Mouse (Mus musculus) lung, embryonic 15.5 days (tissue): ENCODE data around the gene Tlcd1. TPM values are rescaled to one million over a fixed set of nuclear protein-coding genes. Genes with fewer than 3 reads are reported as not detected.
"Not testable (repeated sequence)": the region's sequence is repeated elsewhere in the genome, so short reads cannot be mapped to it uniquely, and the experiment has no call there.

Source experiments
- ATAC-seq: fragments of 200-750 bp; cut with Nextera tagmentation; 2 replicates; pipeline ENCODE4 v1.8.0; 2017; ENCODE audit warnings: moderate number of reproducible peaks, borderline replicate concordance; ENCODE audit not compliant: low FRiP score, low TSS enrichment; ENCODE audit errors: extremely low read depth
- H3K27ac ChIP-seq: fragments of 300-500 bp; sonication (generic); 2 replicates; pipeline ENCODE4 v1.5.1; 2015; ENCODE audit warnings: moderate library complexity, mild to moderate bottlenecking, inconsistent platforms
- H3K27me3 ChIP-seq: fragments of 300-500 bp; sonication (generic); 2 replicates; pipeline ENCODE4 v1.6.1; 2015; ENCODE audit warnings: inconsistent platforms
- H3K36me3 ChIP-seq: fragments of 300-500 bp; sonication (generic); 2 replicates; pipeline ENCODE4 v1.6.1; 2015; ENCODE audit warnings: inconsistent platforms
- H3K4me1 ChIP-seq: fragments of 300-500 bp; sonication (generic); 2 replicates; pipeline ENCODE4 v1.6.1; 2015; ENCODE audit warnings: inconsistent platforms
- H3K4me2 ChIP-seq: fragments of 300-500 bp; sonication (generic); 2 replicates; pipeline ENCODE4 v1.6.1; 2015; ENCODE audit warnings: inconsistent platforms, mild to moderate bottlenecking, moderate library complexity
- H3K4me3 ChIP-seq: fragments of 300-500 bp; sonication (generic); 2 replicates; pipeline ENCODE4 v1.5.1; 2015; ENCODE audit warnings: mild to moderate bottlenecking, inconsistent platforms
- H3K9ac ChIP-seq: fragments of 300-500 bp; sonication (generic); 2 replicates; pipeline ENCODE4 v1.6.1; 2015; ENCODE audit warnings: inconsistent platforms
- H3K9me3 ChIP-seq: fragments of 300-500 bp; sonication (generic); 2 replicates; pipeline ENCODE4 v1.6.1; 2016; ENCODE audit warnings: inconsistent platforms
- WGBS: fragments of 180-500 bp; shearing (Covaris S2); methylation state at CpG from one replicate; pipeline ENCODE4 v1.1.7; 2015; 5-methylcytosine and 5-hydroxymethylcytosine counted together
- polyA plus RNA-seq: library from polyadenylated mRNA; unstranded; fragments of >200 nt; fragmentation: Nextera tagmentation; extraction: Ambion mirVana; gene quantifications from 2 replicates; pipeline ENCODE4 v1.2.1, GENCODE M21; 2015

The Tlcd1 gene
- polyA plus RNA-seq, 1 experiment from 2014 or later, result 22.9 TPM

DNA sequence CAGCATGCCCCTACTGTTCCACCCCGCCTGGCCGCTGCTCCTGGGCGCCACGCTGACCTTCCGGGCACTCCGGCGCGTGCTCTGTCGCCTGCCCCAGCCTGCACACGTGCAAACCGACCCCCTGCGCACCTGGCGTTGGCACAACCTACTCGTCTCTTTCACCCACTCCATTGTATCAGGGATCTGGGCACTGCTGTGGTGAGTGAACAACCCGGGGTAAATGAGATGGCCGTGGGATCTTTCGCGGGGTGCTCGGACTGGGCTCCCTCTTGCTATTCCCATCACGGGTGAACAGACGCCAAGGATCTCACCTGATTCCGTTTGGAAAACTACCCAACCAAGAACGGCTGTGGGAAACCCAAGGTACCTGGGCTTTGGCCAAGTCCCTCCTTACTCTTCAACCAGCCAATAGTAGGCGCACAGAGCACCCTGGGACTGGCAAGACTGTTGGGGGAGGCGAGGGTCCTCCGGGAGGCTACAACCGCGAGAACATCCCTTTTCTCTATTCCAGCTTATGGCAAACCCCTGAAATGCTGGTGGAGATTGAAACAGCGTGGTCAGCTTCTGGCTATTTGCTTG, 2.4 kb downstream of the Tlcd1 start:
- peaks cover 30% of the 10 kb centered on the region for H3K36me3 ChIP-seq
- peak overlapping the region; percentile 61 for H3K4me3 ChIP-seq
- peak overlapping the region; percentile 97 for H3K4me2 ChIP-seq
- H3K4me1 ChIP-seq, result peaks cover 63% of the 10 kb centered on the region
- H3K27ac ChIP-seq, result peak overlapping the region; percentile 99
- no peaks in the 10 kb centered on the region for H3K27me3 ChIP-seq
- WGBS, result under 1% methylated on average over 29 of the region's 29 CpGs
- peak overlapping the region; percentile 63 for H3K9ac ChIP-seq
- no peak for ATAC-seq
- H3K9me3 ChIP-seq, result no peaks in the 10 kb centered on the region

- 24% methylated on average over 8 of the region's 8 CpGs for WGBS
- H3K27me3 ChIP-seq, result no peaks in the 10 kb centered on the region
- no peaks in the 10 kb centered on the region for H3K9me3 ChIP-seq
- peak overlapping the region; percentile 63 for H3K9ac ChIP-seq
- H3K27ac ChIP-seq, result peak overlapping the region; percentile 99; the same call in 1 of the 2 replicates
- peaks cover 67% of the 10 kb centered on the region for H3K4me1 ChIP-seq
- peak overlapping the region; percentile 97 for H3K4me2 ChIP-seq
- peaks cover 30% of the 10 kb centered on the region for H3K36me3 ChIP-seq
- H3K4me3 ChIP-seq, result peak overlapping the region; percentile 61
- ATAC-seq, result no peak
These were observed 3.0 kb downstream of the Tlcd1 start for GRCm38 (mm10) chr11:78179438-78179999.

DNA sequence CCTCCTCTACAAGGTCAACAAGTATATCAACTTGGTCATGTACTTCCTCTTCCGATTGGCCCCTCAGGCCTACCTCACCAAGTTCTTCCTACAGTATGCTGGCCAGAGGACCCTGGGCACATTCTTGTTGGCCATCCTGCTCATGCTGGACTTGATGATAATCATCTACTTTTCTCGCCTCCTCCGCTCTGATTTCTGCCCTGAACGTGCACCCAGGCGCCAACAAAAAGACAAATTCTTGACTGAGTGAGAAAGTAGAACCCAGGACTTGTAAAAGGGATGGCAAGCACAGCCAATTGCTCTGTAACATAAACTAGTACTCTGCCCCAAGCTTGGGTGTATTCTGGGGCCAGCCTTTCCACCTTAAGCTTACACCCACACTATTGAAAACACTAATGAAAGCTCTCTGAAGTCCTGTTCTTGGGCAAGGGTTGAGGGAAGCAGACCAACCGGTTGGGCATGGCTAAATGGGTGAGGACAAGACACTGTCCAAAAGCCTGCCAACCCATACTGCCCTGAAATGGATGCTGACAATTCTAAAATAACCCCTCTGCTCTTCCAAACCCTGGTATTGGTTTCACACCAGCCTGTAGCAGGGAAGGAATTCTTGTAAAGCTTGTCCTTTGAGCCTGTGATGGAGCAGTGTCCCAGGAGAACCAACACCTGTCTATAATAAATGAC, 3.7 kb downstream of the Tlcd1 start:
- no peak overlapping the region for H3K27ac ChIP-seq
- H3K9me3 ChIP-seq, result no peaks in the 10 kb centered on the region
- peak overlapping the region; percentile 4; the same call in 1 of the 2 replicates for H3K9ac ChIP-seq

DNA sequence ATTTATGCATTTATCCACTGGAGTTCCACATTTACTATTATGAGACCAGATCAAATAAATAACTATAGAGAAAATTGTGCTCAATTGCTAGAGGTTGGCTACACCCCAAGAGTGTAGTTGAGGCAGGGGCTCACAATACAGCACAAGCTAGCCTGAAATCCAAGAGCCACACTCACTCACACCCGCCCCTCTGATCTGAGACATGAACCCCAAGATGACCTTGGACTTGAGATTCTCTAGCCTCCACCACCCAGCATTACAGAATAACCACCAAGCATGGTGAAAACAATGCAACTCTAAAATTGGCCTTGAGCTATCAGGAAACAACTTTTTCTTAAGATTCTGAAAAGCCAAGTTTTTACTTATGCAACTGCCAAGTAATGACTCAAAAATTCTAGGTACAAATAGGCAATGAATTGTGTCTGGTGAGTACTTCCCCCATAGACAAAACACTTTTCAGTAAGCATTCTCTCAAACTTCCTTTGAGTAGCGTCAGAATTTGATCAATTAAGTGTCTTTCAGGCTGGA, 5.4 kb downstream of the Tlcd1 start:
- Histone ChIP-seq H3K9me3 (no peaks in the 10 kb centered on the region), H3K4me2 (peak overlapping the region; percentile 67), H3K27me3 (no peaks in the 10 kb centered on the region), H3K4me3 (peak overlapping the region; percentile 85), H3K4me1 (peaks cover 58% of the 10 kb centered on the region), H3K36me3 (peaks cover 30% of the 10 kb centered on the region), H3K27ac (no peak overlapping the region), H3K9ac (peak overlapping the region; percentile 98)
- WGBS, result 41% methylated on average over 2 of the region's 2 CpGs
- no peak for ATAC-seq

More for the DNA sequence above, 3.7 kb downstream of the Tlcd1 start:
- Histone ChIP-seq H3K4me3 (peak overlapping the region; percentile 61; the same call in 1 of the 2 replicates), H3K4me1 (peaks cover 61% of the 10 kb centered on the region), H3K36me3 (peaks cover 30% of the 10 kb centered on the region), H3K4me2 (peak overlapping the region; percentile 97; the same call in 1 of the 2 replicates), H3K27me3 (no peaks in the 10 kb centered on the region)
- ATAC-seq, result no peak
- WGBS, result 55% methylated on average over 6 of the region's 6 CpGs

DNA sequence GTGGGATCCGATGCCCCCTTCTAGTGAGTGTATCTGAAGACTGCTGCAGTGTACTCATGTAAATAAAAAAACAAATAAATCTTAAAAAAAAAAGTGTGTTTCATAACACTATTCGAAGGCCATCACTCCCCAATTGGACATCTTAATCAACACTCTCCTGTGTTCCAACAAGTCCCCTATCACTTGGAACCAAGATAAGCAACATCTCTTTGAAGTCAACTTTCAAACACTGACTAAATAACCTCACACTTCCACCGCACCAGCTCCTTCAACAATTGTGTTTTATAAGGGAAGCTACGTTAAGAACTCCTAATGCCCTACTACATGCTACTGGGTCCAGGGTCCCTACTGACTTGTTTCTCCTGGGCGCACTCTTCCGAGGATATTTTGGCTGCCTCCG, 5.9 kb downstream of the Tlcd1 start:
- Histone ChIP-seq H3K27ac (no peak overlapping the region), H3K9me3 (no peaks in the 10 kb centered on the region), H3K36me3 (peaks cover 30% of the 10 kb centered on the region), H3K4me3 (peak overlapping the region; percentile 85), H3K9ac (peak overlapping the region; percentile 98), H3K27me3 (no peaks in the 10 kb centered on the region), H3K4me1 (peaks cover 58% of the 10 kb centered on the region), H3K4me2 (peak overlapping the region; percentile 67)
- ATAC-seq, result no peak
- 1% methylated on average over 7 of the region's 7 CpGs for WGBS

- no peaks in the 10 kb centered on the region for H3K9me3 ChIP-seq
- peaks cover 56% of the 10 kb centered on the region for H3K4me1 ChIP-seq
- peak within 1 kb of the TSS; percentile 67 for H3K4me2 ChIP-seq
- H3K4me3 ChIP-seq, result peak within 1 kb of the TSS; percentile 85
- peak within 1 kb of the TSS; percentile 98 for H3K9ac ChIP-seq
- peaks cover 30% of the 10 kb centered on the region for H3K36me3 ChIP-seq
- no peaks in the 10 kb centered on the region for H3K27me3 ChIP-seq
- peak within 1 kb of the TSS; percentile 93 for H3K27ac ChIP-seq
- ATAC-seq, result peak; percentile 80
- under 1% methylated on average over 38 of the region's 38 CpGs for whole genome bisulfite sequencing
These were observed 6.7 kb downstream of the Tlcd1 start, which contains the start of gene Rpl23a for GRCm38 (mm10) chr11:78182961-78183844. TSS of gene Rpl23a (minus strand) at chr11:78183584.

DNA sequence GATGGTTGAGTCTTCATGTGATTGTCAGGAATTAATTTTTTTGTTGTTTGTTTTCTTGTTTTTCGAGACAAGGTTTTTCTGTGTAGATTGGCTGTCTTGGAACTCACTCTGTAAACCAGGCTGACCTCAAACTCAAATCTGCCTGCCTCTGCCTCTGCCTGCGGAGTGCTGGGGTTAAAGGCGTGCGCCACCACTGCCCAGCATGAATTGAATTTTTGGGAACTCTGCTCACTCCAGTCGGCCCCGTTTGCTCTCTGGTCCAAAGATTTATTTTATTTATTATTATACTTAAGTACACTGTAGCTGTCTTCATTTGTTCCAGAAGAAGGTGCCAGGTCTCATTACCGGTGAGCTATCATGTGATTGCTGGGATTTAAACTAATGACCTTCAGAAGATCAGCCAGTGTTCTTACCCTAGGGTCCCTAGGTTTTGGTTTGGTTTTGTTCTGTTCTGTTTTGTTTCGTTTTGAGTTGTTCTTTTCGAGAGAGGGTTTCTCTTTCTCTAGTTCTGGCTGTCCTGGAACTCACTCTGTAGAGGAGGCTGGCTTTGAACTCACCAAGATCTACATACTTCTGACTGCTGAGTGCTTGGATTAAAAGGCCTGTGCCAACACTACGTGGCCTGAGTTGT, 7.5 kb downstream of the Tlcd1 start:
- Histone ChIP-seq H3K4me2 (peak overlapping the region; percentile 52), H3K36me3 (peaks cover 30% of the 10 kb centered on the region), H3K9me3 (no peaks in the 10 kb centered on the region), H3K27ac (no peak overlapping the region; the same call in 1 of the 2 replicates), H3K4me1 (peaks cover 52% of the 10 kb centered on the region), H3K27me3 (no peaks in the 10 kb centered on the region), H3K4me3 (peak overlapping the region; percentile 85), H3K9ac (peak overlapping the region; percentile 98; the same call in 1 of the 2 replicates)
- 37% methylated on average over 10 of the region's 10 CpGs for WGBS
- ATAC-seq, result no peak

DNA sequence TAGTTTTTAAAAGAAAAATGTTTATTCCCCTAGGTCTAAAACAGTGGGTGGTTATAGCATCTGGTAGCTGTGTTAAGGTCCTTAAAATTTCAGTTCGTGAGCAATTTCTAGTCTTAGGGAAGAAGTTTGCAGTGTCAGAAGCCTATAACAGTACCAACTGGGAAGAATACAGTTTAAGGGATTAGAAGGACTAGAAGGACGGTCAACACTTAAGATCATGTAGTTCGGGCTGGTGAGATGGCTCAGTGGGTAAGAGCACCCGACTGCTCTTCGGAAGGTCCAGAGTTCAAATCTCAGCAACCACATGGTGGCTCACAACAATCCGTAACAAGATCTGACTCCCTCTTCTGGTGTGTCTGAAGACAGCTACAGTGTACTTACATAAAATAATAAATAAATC, 8.2 kb downstream of the Tlcd1 start:
- not testable (repeated sequence) for H3K27ac ChIP-seq, H3K4me3 ChIP-seq, H3K9ac ChIP-seq, ATAC-seq, H3K4me2 ChIP-seq, H3K27me3 ChIP-seq, H3K9me3 ChIP-seq
- Histone ChIP-seq H3K4me1 (peaks cover 48% of the 10 kb centered on the region), H3K36me3 (peaks cover 26% of the 10 kb centered on the region)
- WGBS, result 91% methylated on average over 6 of the region's 6 CpGs

DNA sequence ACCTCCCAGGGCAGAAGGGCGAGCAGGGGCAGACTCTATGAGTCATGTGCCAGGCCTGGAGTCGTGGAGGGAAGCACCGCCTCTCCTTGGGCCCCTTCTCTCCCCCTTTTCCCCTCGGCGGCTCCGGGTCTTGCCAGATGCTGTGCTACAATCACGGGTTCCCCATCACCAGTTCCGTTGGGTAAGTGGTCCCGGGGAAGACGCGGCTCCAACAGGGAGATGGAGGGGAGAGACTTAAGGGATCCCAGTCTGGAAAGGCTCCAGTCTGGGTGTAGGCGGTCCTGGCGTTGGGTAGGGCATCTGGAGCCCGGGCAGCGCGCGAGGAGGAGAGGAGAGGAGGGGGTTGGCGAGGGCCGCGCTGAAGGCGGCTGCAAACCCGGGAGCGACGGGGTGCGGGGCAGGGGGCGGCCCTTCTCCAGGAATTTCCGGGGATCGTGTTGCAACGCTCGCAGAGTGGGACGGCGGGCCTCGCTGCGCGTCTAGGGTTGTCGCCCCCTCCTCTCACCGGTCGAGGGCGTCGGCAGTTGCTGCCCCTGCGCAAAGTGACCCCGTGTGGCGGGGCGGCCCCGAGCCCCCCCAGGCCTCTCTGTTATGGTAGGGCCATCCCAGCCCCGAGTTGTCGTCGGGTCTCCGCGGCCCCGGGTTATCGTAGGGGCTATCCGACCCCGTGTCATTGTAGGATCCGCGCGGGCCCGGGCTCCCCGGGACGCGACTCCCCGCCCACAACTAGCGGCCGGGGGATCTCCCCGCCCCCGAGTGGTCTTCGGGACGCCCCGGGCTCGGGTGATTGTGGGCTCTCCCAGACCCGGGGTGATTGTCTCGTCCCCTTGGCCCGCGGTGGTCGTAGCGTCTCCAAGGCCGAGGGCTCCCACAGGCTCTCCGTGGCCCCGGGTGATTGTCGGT, 12.1 kb downstream of the Tlcd1 start, which contains the start of gene Rab34:
Gene Rab34, plus strand, starts transcription at position 100 of the 903 bp plus-strand sequence.
- peak within 1 kb of the TSS; percentile 94 for H3K9ac ChIP-seq
- H3K27ac ChIP-seq, result peak within 1 kb of the TSS; percentile 100
- peaks cover 29% of the 10 kb centered on the region for H3K4me1 ChIP-seq
- peaks cover 18% of the 10 kb centered on the region for H3K36me3 ChIP-seq
- 1% methylated on average over 68 of the region's 80 CpGs for WGBS
- peak within 1 kb of the TSS; percentile 68 for H3K4me3 ChIP-seq
- H3K27me3 ChIP-seq, result no peaks in the 10 kb centered on the region
- peak; percentile 84 for ATAC-seq
- H3K9me3 ChIP-seq, result no peaks in the 10 kb centered on the region
- peak within 1 kb of the TSS; percentile 67 for H3K4me2 ChIP-seq
